Mouse (Mus musculus): ENCODE measurements around the gene Abcc3.

The Abcc3 gene

GRCm38 (mm10) chr11:94392672-94393109 lies at the start of gene Abcc3:
TSS of gene Abcc3 (minus strand) at chr11:94392997.
- DNase-seq (ENCODE audit: extremely low read depth, insufficient read length, low spot score): no peak

DNA sequence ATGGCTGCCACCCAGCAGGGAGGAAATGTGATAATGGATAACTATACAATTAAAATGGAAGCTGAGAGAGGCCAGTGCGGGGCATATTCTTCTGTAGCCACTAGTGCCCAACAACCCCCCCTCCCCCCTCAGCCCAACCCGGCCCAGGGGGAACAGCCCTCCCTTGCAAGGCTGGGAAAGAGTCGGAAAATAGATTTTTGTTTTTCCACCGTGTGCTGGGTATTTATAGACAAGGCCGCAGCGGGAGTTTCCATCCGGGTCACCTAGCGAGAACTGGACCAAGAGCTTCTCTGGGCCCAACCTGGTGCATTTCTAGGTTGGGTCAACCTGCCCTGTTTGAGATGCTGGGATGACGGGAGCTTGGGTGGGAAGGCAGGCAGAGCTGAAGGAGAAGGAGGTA lies 49.0 kb upstream of the Abcc3 start:
- DNase-seq (ENCODE audit: extremely low read depth, insufficient read length, low spot score): no peak

DNA sequence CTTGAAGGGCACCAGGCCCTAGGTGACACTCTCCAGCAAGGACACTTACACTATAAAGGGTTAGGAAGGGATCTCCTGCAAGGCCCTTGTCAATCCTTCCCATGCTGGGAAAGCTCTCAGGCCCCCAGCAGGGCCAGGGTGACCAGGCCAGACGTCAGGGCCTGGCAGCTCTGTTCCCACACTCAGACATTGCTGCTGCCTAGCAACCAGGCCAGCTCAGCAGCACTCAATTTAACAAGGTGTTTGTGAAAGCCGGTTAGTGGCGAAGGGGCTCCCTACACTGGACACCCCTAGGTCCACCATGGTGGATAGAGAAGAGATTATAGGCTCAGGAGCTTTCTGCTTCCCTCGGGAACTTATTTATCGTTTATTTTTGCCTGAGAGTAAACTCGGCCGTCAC lies 48.3 kb upstream of the Abcc3 start:
- no peak for DNase-seq (ENCODE audit: extremely low read depth, insufficient read length, low spot score)

- no peak for DNase-seq (ENCODE audit: extremely low read depth, insufficient read length, low spot score)
Measured at GRCm38 (mm10) chr11:94440421-94440820, 47.6 kb upstream of the Abcc3 start.

- no peak for DNase-seq (ENCODE audit: extremely low read depth, insufficient read length, low spot score)
Measured at GRCm38 (mm10) chr11:94429011-94429651, 36.3 kb upstream of the Abcc3 start.

GRCm38 (mm10) chr11:94428091-94428835 lies 35.5 kb upstream of the Abcc3 start:
- peak; percentile 31 for DNase-seq (ENCODE audit: extremely low read depth, insufficient read length, low spot score)

GRCm38 (mm10) chr11:94425656-94426055 lies 32.9 kb upstream of the Abcc3 start:
- no peak for DNase-seq (ENCODE audit: extremely low read depth, insufficient read length, low spot score)

- DNase-seq (ENCODE audit: extremely low read depth, insufficient read length, low spot score): no peak
Measured at GRCm38 (mm10) chr11:94425215-94425614, 32.4 kb upstream of the Abcc3 start.

DNA sequence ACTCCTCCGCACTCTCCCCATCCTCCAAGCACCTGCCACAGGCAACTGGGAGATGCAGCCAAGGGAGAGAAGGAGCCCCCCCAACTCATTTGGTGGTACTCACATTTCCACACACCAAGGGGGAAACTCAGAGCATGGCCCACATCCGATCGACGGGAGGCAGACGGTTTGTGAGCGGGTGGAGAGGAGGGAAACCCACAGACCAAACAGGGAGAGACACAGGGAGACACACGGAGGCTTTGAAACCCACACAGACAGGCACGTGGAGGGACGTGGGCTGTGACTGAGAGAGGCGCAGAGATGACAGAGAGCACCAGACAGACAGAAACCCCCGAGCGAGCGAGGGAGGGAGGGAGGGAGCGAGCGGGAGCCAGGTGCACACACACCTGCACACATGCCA lies 31.6 kb upstream of the Abcc3 start:
- no peak for DNase-seq (ENCODE audit: extremely low read depth, insufficient read length, low spot score)

DNA sequence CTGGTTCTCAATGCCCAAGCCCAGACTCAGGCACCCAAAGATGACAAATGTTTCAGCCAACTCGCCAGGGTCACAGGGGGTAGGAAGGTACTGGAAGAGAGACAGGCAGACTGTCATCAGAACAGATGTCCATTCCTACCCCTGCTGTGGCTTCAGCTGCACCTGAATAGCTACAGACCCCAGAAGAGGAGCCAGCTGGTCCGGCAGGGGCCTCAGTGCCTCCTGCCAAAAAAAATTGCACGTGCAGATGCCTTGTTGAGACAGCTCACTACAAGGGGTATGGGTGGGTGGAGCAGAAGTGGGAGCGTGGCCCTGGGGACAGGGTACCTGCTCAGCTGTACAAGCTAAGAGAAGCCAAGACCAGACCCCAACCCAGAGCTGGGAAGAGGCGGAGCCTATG lies 31.1 kb upstream of the Abcc3 start:
- no peak for DNase-seq (ENCODE audit: extremely low read depth, insufficient read length, low spot score)

- no peak for DNase-seq (ENCODE audit: extremely low read depth, insufficient read length, low spot score)
Measured at GRCm38 (mm10) chr11:94420991-94421390, 28.2 kb upstream of the Abcc3 start.

DNA sequence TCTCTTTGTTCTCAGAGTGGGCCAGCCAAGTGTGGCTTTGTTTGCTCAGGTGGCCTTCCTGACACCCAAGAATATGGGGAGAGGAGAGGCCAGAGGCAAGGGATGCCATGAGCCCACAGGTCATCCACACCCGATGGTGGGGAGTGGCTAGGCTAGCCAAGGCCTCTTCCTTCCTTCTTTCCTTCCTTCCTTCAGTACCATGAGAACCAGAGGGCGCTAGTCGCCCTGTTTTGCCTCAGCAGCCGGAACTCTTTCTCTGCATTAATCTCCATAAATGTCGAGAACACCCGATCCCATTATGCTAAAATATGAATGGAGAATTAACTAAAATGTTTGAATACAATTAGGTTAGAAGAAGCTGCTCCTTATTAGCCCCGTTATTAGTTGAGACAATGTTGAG lies 27.5 kb upstream of the Abcc3 start:
- DNase-seq (ENCODE audit: extremely low read depth, insufficient read length, low spot score): no peak

DNA sequence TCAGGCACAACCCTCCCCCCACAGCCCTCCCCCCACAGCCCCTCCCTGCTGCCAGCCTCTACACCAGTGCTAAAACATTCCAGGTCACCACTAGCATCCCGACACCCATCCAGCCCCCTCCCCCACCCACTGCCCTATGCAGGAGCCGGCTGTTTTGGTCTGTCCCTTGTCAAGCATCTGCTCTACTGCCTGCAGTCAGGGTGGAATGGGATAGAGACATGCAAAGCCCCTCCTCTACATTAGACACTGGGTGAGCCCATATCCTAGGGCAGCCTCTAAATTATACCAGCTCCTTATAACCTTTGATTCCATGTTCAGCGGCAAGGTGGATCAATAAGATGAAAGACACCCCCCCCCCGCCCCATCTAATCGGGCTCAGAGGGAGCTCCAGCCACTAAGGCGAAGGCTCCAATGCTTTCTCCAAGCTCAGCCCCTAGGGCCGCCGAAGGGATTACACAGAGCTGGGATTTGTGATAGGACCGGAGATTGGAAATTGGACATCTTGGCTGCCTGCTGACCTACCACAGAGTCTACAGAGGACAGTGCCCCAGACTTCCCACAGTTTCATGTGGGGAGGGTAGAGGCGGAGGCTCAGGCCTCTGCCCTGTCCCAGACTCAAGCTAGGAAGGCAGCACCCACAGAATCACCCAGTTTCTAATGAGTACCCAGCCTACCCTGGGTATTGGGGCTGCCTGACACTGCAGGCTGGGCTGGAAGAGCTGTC lies 26.4 kb upstream of the Abcc3 start:
- no peak for DNase-seq (ENCODE audit: extremely low read depth, insufficient read length, low spot score)

DNA sequence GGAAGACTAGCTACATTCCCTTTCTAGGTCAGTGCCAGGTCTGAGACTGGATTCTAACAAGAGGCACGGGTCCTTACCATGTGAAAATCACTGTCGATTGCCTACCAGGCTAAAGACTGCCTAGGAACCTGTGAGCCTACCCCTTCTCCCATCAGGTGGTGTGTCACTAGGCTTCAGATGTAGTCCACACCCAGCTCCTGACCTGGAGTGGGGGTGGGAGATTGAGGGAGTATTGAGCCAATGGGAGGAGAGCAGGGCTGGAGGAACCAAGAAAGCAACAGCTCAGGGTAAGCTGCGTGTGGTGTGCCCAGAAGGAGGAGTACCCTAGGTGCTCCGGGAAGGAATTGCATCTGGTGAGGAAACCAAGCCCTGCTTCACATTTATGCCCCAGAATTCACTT lies 21.2 kb upstream of the Abcc3 start:
- no peak for DNase-seq (ENCODE audit: extremely low read depth, insufficient read length, low spot score)

GRCm38 (mm10) chr11:94413516-94413915 lies 20.7 kb upstream of the Abcc3 start:
- no peak for DNase-seq (ENCODE audit: extremely low read depth, insufficient read length, low spot score)

DNA sequence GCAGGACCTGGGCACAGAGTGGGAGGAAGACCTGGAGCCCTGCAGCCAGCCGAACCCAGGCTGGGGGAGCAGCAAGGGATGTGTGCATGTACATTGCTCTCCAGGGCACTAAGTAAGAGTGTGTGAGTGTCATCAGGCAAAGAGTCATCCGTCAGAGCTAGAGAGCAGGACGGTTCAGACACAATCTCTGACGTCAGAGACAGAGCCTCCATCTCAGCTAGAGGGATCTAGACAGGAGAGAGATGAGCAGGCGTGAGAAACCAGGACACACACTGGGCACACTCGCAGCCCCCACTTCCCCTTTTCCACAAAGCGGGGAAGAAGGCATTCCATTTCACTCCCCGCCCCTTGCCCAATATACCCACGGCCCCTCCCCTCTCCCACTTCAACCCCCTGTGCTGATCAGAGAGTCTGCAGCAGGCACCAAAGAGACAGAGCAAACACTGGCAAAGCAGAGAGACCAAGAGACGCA lies 20.2 kb upstream of the Abcc3 start:
- DNase-seq (ENCODE audit: extremely low read depth, insufficient read length, low spot score): no peak

DNA sequence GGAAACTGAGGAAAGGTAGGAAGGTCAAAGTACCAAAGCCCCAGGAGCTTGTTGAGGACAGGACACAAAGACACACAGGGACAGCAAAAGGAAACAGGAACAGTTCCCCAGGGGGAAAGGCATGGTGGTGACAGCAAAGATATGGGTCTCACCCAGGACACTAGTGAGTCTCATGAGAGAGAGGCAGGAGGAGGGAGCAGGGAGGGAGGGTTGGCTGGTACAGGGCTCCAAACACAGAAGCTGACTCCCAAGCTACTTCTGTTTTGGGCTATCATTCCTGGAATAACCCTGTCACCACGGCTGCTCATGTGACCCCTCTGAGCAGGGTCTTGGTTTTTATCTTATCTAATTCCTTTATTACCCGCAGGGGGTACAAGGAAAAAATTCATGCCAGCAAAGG lies 19.8 kb upstream of the Abcc3 start:
- no peak for DNase-seq (ENCODE audit: extremely low read depth, insufficient read length, low spot score)

DNA sequence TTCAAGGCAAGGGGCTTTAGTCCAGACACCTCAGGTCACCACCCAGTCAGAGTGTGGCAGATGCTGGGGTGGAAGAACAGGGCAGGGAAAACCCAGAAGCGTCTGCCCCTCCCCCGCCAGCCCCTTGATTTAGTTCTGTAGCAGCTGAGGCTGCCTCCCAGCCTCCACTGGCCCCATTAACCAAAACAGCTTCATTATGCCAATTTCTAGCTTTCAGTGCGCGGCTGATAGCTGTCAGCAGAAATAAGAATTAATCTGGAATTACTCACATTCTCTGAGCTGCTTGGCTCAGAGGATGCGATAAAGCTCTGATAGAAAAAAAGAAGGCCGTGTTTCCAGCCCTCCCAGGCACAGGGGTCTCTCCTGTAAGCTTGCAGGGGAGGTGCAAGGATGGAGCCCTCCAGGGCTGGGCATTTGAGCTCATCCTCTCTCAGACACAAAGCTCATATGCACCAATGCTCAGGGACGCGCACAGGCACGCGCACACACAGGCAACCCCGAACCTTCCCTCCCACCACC lies 15.1 kb upstream of the Abcc3 start:
- no peak for DNase-seq (ENCODE audit: extremely low read depth, insufficient read length, low spot score)

GRCm38 (mm10) chr11:94405348-94405747 lies 12.6 kb upstream of the Abcc3 start:
- DNase-seq (ENCODE audit: extremely low read depth, insufficient read length, low spot score): no peak

GRCm38 (mm10) chr11:94404641-94405260 lies 12.0 kb upstream of the Abcc3 start:
- peak; percentile 41 for DNase-seq (ENCODE audit: extremely low read depth, insufficient read length, low spot score)

DNA sequence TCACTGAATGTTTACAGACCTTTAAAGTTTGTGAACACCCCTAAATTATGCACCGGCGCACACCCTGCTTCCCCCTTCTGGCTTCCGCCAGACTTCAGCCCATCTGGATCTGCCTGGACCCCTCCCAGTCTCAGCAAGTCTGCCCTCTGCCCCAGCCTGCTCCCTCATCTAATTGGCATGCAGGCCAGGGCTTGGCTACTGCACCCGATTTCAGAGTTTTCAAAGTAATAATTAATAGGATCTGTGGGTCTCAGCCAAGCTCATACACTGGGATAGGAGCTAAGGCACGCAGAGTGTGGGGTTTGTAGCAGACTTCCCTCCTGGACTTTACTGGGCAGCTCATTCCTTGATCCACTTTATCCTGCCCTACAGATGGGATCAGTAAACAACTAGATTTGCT lies 11.4 kb upstream of the Abcc3 start:
- no peak for DNase-seq (ENCODE audit: extremely low read depth, insufficient read length, low spot score)
